Mouse (Mus musculus) right cerebral cortex, postnatal 25 days (tissue): ENCODE measurements around the gene Fbxl16.
"Not testable (repeated sequence)": the region's sequence is repeated elsewhere in the genome, so short reads cannot be mapped to it uniquely, and the experiment has no call there.

Experiments used
- DNase-seq: peaks from one replicate; pipeline ENCODE4 v3.0.0; 2022

Fbxl16 gene

GRCm38 (mm10) chr17:25796211-25796771 lies 12.6 kb upstream of the Fbxl16 start:
- DNase-seq = no peak

- DNase-seq = peak; percentile 77
Measured at GRCm38 (mm10) chr17:25796951-25797369, 11.9 kb upstream of the Fbxl16 start, which contains the start of gene Metrn. TSS of gene Metrn (minus strand) at chr17:25797136.

- no peak for DNase-seq
Measured at GRCm38 (mm10) chr17:25801029-25801428, 7.9 kb upstream of the Fbxl16 start.

GRCm38 (mm10) chr17:25802825-25803517 lies 5.9 kb upstream of the Fbxl16 start:
- peak; percentile 85 for DNase-seq

- DNase-seq = no peak
Measured at GRCm38 (mm10) chr17:25806507-25806906, 2.4 kb upstream of the Fbxl16 start.

GRCm38 (mm10) chr17:25807452-25807851 lies 1.4 kb upstream of the Fbxl16 start:
- DNase-seq = not testable (repeated sequence)

GRCm38 (mm10) chr17:25808028-25808427 lies 857 bp upstream of the Fbxl16 start:
- no peak for DNase-seq

GRCm38 (mm10) chr17:25809606-25810340 lies 888 bp downstream of the Fbxl16 start:
- DNase-seq = peak; percentile 64

GRCm38 (mm10) chr17:25810890-25811289 lies 2.0 kb downstream of the Fbxl16 start:
- DNase-seq = no peak

GRCm38 (mm10) chr17:25813471-25813870 lies 4.6 kb downstream of the Fbxl16 start:
- peak; percentile 88 for DNase-seq

- no peak for DNase-seq
Measured at GRCm38 (mm10) chr17:25817662-25818061, 8.8 kb downstream of the Fbxl16 start.

- no peak for DNase-seq
Measured at GRCm38 (mm10) chr17:25818851-25819780, 10.2 kb downstream of the Fbxl16 start.

GRCm38 (mm10) chr17:25823452-25823851 lies 14.6 kb downstream of the Fbxl16 start, which contains the start of gene Wdr24:
TSS of gene Wdr24 (plus strand) at chr17:25823627.
- peak; percentile 72 for DNase-seq

- DNase-seq = no peak
Measured at GRCm38 (mm10) chr17:25824362-25825142, 15.7 kb downstream of the Fbxl16 start.

GRCm38 (mm10) chr17:25825311-25825710 lies 16.4 kb downstream of the Fbxl16 start:
- no peak for DNase-seq

GRCm38 (mm10) chr17:25825984-25826570 lies 17.2 kb downstream of the Fbxl16 start:
- no peak for DNase-seq

GRCm38 (mm10) chr17:25827011-25827410 lies 18.1 kb downstream of the Fbxl16 start:
- DNase-seq = no peak

- no peak for DNase-seq
Measured at GRCm38 (mm10) chr17:25827546-25828222, 18.8 kb downstream of the Fbxl16 start.

GRCm38 (mm10) chr17:25828223-25828594 lies 19.3 kb downstream of the Fbxl16 start:
- no peak for DNase-seq

- peak; percentile 86 for DNase-seq
Measured at GRCm38 (mm10) chr17:25828712-25829557, 20.1 kb downstream of the Fbxl16 start, which contains the start of gene Jmjd8. TSS of gene Jmjd8 (plus strand) at chr17:25828867.
